Mouse (Mus musculus): ENCODE data around the gene Mapre1.

DNA sequence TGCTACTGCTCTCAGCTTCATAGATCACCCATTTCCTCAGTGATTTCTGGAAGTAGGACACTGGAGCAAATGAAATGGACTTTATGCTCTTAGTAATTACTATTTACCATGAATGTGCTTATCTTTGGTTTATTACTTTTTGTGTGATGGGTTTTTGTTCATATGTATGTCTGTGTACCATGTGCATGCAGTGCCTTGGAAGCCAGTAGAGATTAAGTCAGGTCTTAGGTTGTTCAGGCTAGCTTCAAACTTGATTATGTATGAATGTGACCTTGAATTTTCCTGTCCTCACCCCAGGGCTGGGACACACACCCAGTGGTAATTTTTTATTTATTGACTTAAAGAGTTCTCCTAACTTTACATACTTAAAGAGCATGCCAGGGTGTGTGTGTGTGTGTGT is 6.9 kb downstream of the Mapre1 start:
- TF ChIP-seq CTCF (IDR thresholded peaks at IDR 0.05; ENCODE audit: borderline replicate concordance, insufficient read depth, low read length) (no peak), POLR2A (IDR thresholded peaks at IDR 0.05; ENCODE audit: low read depth, low read length) (no peak)

All from embryonic fibroblast, embryonic 13.5 days (primary cell).